Mouse (Mus musculus) hindbrain, embryonic 14.5 days (tissue): ENCODE results near the gene Slc38a6. TPM values are rescaled to one million over a fixed set of nuclear protein-coding genes. Genes with fewer than 3 reads are reported as not detected.

ENCODE experiments used
- ATAC-seq: fragments of 200-750 bp; cut with Nextera tagmentation; 2 replicates; pipeline ENCODE4 v1.8.0; 2017; ENCODE audit warnings: moderate number of reproducible peaks, mild to moderate bottlenecking, moderate TSS enrichment, moderate library complexity; ENCODE audit not compliant: low FRiP score
- DNase-seq: peaks from one replicate; pipeline ENCODE4 v3.0.0-alpha.2; 2015; ENCODE audit warnings: low spot score
- H3K27ac ChIP-seq: fragments of 300-500 bp; sonication (generic); 2 replicates; pipeline ENCODE4 v1.5.1; 2014; ENCODE audit warnings: mild to moderate bottlenecking, moderate library complexity
- H3K27me3 ChIP-seq: fragments of 300-500 bp; sonication (generic); 2 replicates; pipeline ENCODE4 v1.6.1; 2014; ENCODE audit warnings: mild to moderate bottlenecking, low read length, mixed read lengths; ENCODE audit not compliant: control insufficient read depth, insufficient read depth
- H3K36me3 ChIP-seq: fragments of 300-500 bp; sonication (generic); replicated peaks from 2 replicates; pipeline ENCODE4 v1.6.1; 2014; ENCODE audit not compliant: control insufficient read depth, insufficient read depth
- H3K4me1 ChIP-seq: fragments of 300-500 bp; sonication (generic); replicated peaks from 2 replicates; pipeline ENCODE4 v1.6.1; 2014; ENCODE audit warnings: antibody characterized with exemption, low read length, mixed read lengths; ENCODE audit not compliant: control insufficient read depth, insufficient read depth
- H3K4me2 ChIP-seq: fragments of 300-500 bp; sonication (generic); replicated peaks from 2 replicates; pipeline ENCODE4 v1.6.1; 2014; ENCODE audit warnings: mild to moderate bottlenecking, moderate library complexity
- H3K4me3 ChIP-seq: fragments of 300-500 bp; sonication (generic); replicated peaks from 2 replicates; pipeline ENCODE4 v1.5.1; 2014; ENCODE audit warnings: mild to moderate bottlenecking, low read length
- H3K9ac ChIP-seq: fragments of 300-500 bp; sonication (generic); 2 replicates; pipeline ENCODE4 v1.6.1; 2014
- H3K9me3 ChIP-seq: fragments of 300-500 bp; sonication (generic); 2 replicates; pipeline ENCODE4 v1.6.1; 2016; ENCODE audit warnings: low read length; ENCODE audit not compliant: control insufficient read depth
- WGBS: fragments of 180-500 bp; shearing (Covaris S2); extraction: QIAGEN DNeasy Blood & Tissue Kit; methylation state at CpG from one replicate; pipeline ENCODE4 v1.1.7; 2014; 5-methylcytosine and 5-hydroxymethylcytosine counted together
- polyA plus RNA-seq: library from polyadenylated mRNA; unstranded; fragments of >200 nt; fragmentation: Nextera tagmentation; extraction: Ambion mirVana; gene quantifications from 2 replicates; pipeline ENCODE4 v1.2.1, GENCODE M21; 2014

Gene Slc38a6
- polyA plus RNA-seq, 1 experiment from 2014 or later, result 16.1 TPM

DNA sequence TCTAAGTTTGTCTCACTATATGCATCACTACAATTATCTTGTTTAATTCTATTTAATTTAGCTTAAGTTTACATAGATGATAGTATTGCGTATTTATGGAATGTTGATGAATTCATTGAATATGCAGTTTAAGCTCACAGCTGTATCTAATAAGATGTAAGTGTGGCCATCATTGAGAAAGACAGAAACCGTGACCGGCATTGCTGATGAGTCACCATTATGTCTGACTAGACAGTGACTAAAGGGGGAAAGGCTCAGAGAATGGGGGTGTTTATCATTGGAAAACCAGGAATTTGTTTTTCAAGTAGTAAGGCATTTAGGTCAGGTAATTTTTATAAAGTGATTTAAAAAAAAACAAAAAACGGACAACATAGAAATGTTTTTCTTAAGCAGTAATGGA, 21.2 kb downstream of the Slc38a6 start:
- no peaks in the 10 kb centered on the region for H3K9me3 ChIP-seq
- H3K27ac ChIP-seq, result no peak overlapping the region
- DNase-seq (no peak), ATAC-seq (no peak)
- no peak overlapping the region for H3K4me3 ChIP-seq
- H3K27me3 ChIP-seq, result no peaks in the 10 kb centered on the region
- no peaks in the 10 kb centered on the region for H3K4me1 ChIP-seq
- peaks cover 4% of the 10 kb centered on the region; the same call in 1 of the 2 replicates for H3K36me3 ChIP-seq
- WGBS, result 94% methylated on average over 4 of the region's 4 CpGs
- H3K4me2 ChIP-seq, result no peak overlapping the region
- no peak overlapping the region for H3K9ac ChIP-seq

GRCm38 (mm10) chr12:73308711-73309110, 22.1 kb downstream of the Slc38a6 start:
- no peak for ATAC-seq

DNA sequence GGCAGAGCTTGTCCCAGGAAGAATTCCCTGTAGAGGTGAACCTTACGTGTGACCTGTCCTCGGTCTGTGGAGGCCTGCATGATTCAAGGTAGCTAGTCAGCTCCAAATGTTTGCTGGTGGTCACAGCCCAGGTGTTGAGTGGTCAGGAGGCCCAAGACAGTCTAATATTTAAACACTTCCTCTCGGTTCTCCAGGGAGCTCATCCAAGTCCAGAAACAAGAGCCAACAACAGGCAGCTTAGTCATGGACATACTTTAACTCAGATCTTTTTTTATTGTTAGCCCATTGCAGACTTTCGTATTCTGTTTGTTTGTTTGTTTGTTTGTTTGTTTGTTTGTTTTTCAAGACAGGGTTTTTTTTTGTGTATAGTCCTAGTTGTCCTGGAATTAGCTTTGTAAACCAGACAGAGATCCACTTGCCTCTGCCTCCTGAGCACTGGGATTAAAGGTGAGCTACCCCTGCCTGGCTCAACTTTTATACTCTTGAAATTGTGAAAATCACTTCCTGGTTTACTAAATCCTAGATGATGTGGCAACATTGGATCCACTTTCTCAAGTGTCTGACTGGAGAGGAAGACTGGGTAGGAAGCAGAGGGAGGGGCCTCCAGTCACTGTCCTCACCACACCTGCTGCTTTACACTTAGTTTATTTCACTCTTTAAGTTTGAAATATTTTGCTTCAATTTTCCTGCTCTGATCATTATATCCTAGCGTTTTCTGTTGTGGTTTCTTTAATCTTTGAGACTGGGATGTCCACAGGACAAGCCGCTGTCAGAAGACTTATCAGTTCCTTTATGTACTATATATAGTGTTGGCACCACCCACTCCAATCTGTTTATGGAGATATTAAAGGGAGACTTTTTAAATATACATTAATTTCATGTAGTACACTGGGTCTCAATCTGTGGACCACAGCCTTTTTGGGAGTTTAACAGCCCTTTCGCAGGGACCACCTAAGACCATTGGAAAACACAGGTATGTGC, 31.4 kb downstream of the Slc38a6 start:
- no peak for ATAC-seq
- no peak overlapping the region for H3K27ac ChIP-seq
- no peak overlapping the region for H3K4me3 ChIP-seq
- WGBS, result 95% methylated on average over 7 of the region's 7 CpGs
- DNase-seq, result no peak
- H3K36me3 ChIP-seq, result peaks cover 5% of the 10 kb centered on the region; the same call in 1 of the 2 replicates
- no peak overlapping the region for H3K9ac ChIP-seq
- no peak overlapping the region for H3K4me2 ChIP-seq
- no peaks in the 10 kb centered on the region for H3K4me1 ChIP-seq
- no peaks in the 10 kb centered on the region for H3K9me3 ChIP-seq
- H3K27me3 ChIP-seq, result no peaks in the 10 kb centered on the region

More at GRCm38 (mm10) chr12:73308711-73309110, 22.1 kb downstream of the Slc38a6 start:
- Histone ChIP-seq H3K36me3 (0 out of 2 replicates have a peak, but pooled peaks cover 4% of the 10 kb centered on the region), H3K4me2 (no peak overlapping the region), H3K4me3 (no peak overlapping the region), H3K27me3 (no peaks in the 10 kb centered on the region), H3K4me1 (no peaks in the 10 kb centered on the region), H3K27ac (no peak overlapping the region), H3K9me3 (no peaks in the 10 kb centered on the region), H3K9ac (no peak overlapping the region)
- DNase-seq, result no peak
- 90% methylated on average over 2 of the region's 2 CpGs for WGBS

- Histone ChIP-seq H3K9ac (no peak overlapping the region), H3K4me3 (no peak overlapping the region), H3K36me3 (no peaks in the 10 kb centered on the region), H3K27me3 (no peaks in the 10 kb centered on the region), H3K4me1 (no peaks in the 10 kb centered on the region), H3K27ac (no peak overlapping the region), H3K4me2 (no peak overlapping the region), H3K9me3 (no peaks in the 10 kb centered on the region)
- 93% methylated on average over 8 of the region's 8 CpGs for WGBS
- DNase-seq (no peak), ATAC-seq (no peak)
Measured at GRCm38 (mm10) chr12:73324180-73324586, 37.6 kb downstream of the Slc38a6 start.

DNA sequence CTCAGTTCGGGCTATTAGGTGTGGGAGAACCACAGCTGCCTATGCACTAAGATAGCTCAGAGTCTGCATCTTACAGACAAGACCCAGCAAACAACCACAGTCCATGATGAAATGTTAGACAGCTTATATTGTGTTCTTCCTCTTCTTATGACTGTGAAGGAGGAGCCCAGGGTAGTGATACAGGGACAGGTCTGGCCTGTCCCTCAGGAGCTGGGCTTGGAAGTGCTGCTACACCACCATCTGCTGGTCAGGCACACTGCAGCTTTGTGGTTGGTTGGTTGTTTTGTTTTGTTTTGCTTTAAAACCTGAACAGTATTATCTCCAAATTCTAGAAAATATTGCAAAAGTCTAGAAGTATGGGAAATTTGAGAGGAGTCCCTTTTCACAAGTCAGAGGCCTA, 38.2 kb downstream of the Slc38a6 start:
- no peak overlapping the region for H3K9ac ChIP-seq
- no peaks in the 10 kb centered on the region for H3K4me1 ChIP-seq
- no peak overlapping the region for H3K27ac ChIP-seq
- no peak overlapping the region for H3K4me2 ChIP-seq
- no peaks in the 10 kb centered on the region for H3K27me3 ChIP-seq
- H3K36me3 ChIP-seq, result no peaks in the 10 kb centered on the region
- no peaks in the 10 kb centered on the region for H3K9me3 ChIP-seq
- H3K4me3 ChIP-seq, result no peak overlapping the region
- ATAC-seq (no peak), DNase-seq (no peak)
- 88% methylated on average over 1 of the region's 1 CpGs for WGBS

- H3K4me2 ChIP-seq, result no peak overlapping the region
- WGBS, result 68% methylated on average over 2 of the region's 2 CpGs
- DNase-seq (no peak), ATAC-seq (no peak)
- no peaks in the 10 kb centered on the region for H3K36me3 ChIP-seq
- no peak overlapping the region for H3K4me3 ChIP-seq
- no peaks in the 10 kb centered on the region for H3K4me1 ChIP-seq
- H3K27ac ChIP-seq, result no peak overlapping the region
- no peaks in the 10 kb centered on the region for H3K27me3 ChIP-seq
- no peaks in the 10 kb centered on the region for H3K9me3 ChIP-seq
- no peak overlapping the region for H3K9ac ChIP-seq
Measured at GRCm38 (mm10) chr12:73325181-73325580, 38.6 kb downstream of the Slc38a6 start.

- no peak for ATAC-seq
- H3K4me2 ChIP-seq, result no peak overlapping the region
- no peaks in the 10 kb centered on the region for H3K27me3 ChIP-seq
- 32% methylated on average over 4 of the region's 4 CpGs for WGBS
- no peaks in the 10 kb centered on the region for H3K4me1 ChIP-seq
- no peak overlapping the region for H3K27ac ChIP-seq
- no peak for DNase-seq
- no peaks in the 10 kb centered on the region for H3K36me3 ChIP-seq
- H3K4me3 ChIP-seq, result no peak overlapping the region
- H3K9me3 ChIP-seq, result no peaks in the 10 kb centered on the region
- H3K9ac ChIP-seq, result no peak overlapping the region
Measured at GRCm38 (mm10) chr12:73325617-73326016, 39.0 kb downstream of the Slc38a6 start.

- Histone ChIP-seq H3K9ac (no peak overlapping the region), H3K4me2 (no peak overlapping the region), H3K36me3 (no peaks in the 10 kb centered on the region), H3K27me3 (no peaks in the 10 kb centered on the region), H3K27ac (no peak overlapping the region), H3K4me3 (no peak overlapping the region), H3K9me3 (no peaks in the 10 kb centered on the region), H3K4me1 (no peaks in the 10 kb centered on the region)
- DNase-seq (no peak), ATAC-seq (no peak)
- 81% methylated on average over 3 of the region's 3 CpGs for WGBS
Measured at GRCm38 (mm10) chr12:73327381-73327780, 40.8 kb downstream of the Slc38a6 start.

DNA sequence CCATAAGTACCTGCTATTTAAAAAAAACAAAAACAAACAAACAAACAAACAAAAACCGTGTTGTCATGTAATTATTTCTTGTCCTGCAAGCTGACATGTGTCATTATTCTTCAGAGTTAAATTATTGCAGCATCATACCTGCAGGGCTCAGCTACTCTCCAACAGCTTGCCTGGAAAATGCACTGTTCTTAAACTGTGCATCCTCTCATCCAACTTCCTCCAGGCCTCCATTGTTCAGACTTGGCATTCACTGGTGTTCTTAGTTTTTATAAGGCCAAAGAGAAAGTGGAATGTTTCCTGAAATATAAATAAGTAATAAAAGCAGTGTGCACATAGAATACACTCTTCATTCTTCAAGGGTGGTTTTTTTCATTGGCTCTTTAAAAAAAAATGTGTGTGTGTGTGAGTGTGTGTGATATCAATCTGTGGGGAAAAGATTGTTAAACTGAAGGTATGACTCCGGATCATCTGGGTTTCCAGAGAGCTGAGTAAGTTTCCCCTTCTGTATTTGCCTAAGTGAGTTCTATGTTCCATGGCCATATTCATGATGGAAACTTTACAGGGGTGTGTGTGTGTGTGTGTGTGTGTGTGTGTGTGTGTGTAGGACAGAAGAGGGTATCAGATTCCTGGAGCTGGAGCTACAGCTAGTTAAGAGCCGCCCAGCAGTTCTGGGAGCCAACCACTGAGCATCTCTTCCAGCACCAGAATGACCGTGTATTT, 42.0 kb downstream of the Slc38a6 start:
- no peak for ATAC-seq

More for the DNA sequence above, 42.0 kb downstream of the Slc38a6 start:
- Histone ChIP-seq H3K9me3 (no peaks in the 10 kb centered on the region), H3K4me1 (no peaks in the 10 kb centered on the region), H3K27ac (no peak overlapping the region), H3K9ac (no peak overlapping the region), H3K4me2 (no peak overlapping the region), H3K4me3 (no peak overlapping the region), H3K36me3 (no peaks in the 10 kb centered on the region), H3K27me3 (no peaks in the 10 kb centered on the region)
- DNase-seq, result no peak
- WGBS, result 87% methylated on average over 4 of the region's 4 CpGs
